ENCODE assay signal across 7 mouse cellular contexts in the genomic region with DNA sequence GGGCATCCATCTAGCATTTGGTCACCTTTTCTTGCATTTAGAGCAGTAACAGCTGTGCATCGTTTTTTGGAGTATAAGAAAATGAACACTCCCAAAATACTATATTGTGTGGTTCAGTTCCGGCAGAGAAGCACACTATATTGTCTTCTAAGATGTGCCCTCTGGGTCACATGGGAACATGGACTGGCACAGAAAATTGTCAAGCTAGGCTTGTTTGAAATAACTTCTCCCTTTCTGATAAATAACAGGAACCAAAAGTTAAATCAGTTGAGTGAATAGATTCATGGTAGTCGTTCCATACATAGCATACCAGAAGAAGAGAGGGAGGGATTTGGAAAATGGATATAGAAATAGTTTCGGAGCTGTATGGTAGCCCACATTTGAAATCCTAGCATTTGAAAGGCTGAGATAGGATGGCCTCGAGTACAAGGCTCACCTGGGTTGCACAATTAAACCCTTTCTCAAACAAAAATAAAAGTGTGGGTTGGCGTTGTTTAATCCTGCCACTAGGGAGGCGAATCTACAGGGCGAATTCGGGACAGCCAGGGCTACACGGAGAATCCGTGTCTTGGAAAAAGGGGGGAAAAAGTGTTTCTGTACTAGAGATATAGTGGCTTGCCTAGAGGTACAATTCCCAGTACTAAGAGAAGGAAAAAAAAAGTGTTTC. TPM values are rescaled to one million over a fixed set of nuclear protein-coding genes. Genes with fewer than 3 reads are reported as not detected.
DNase-seq lines count a peak whose midpoint lies in the region; ATAC-seq and TF ChIP-seq lines count a peak whose summit lies in the region.

No protein-coding gene starts in this region.

- WGBS in spleen, adult 2 months: 16% methylated on average over 11 of the region's 11 CpGs
- 15% methylated on average over 11 of the region's 11 CpGs for WGBS in liver, embryonic 11.5 days
- WGBS in stomach, embryonic 16.5 days: 12% methylated on average over 11 of the region's 11 CpGs

- no peak for TF ChIP-seq CTCF in spleen, adult 2 months (IDR thresholded peaks at IDR 0.05; ENCODE audit: extremely low read depth, insufficient read depth, insufficient read length, insufficient replicate concordance)

- peaks cover 1% of the 10 kb centered on the region; the same call in 1 of the 2 replicates for H3K36me3 ChIP-seq in spleen, adult 2 months (ENCODE audit: control insufficient read depth, insufficient read depth, low read length)
- peaks cover 11% of the 10 kb centered on the region for H3K36me3 ChIP-seq in liver, embryonic 11.5 days (ENCODE audit: control insufficient read depth, insufficient read depth, low read length)
- peaks cover 6% of the 10 kb centered on the region; the same call in 1 of the 2 replicates for H3K36me3 ChIP-seq in stomach, embryonic 16.5 days (ENCODE audit: control insufficient read depth, insufficient read depth, low read length)

- H3K27me3 ChIP-seq in spleen, adult 2 months (ENCODE audit: control insufficient read depth, insufficient read depth, low read length): no peaks in the 10 kb centered on the region
- no peaks in the 10 kb centered on the region for H3K27me3 ChIP-seq in liver, embryonic 11.5 days (replicated peaks; ENCODE audit: control insufficient read depth, insufficient read depth, low read length)
- H3K27me3 ChIP-seq in stomach, embryonic 16.5 days (ENCODE audit: control insufficient read depth, insufficient read depth, low read length): no peaks in the 10 kb centered on the region

- H3K9ac ChIP-seq in liver, embryonic 11.5 days (ENCODE audit: low read depth, low read length): peak overlapping the region; percentile 49
- peak overlapping the region; percentile 67; the same call in 1 of the 2 replicates for H3K9ac ChIP-seq in stomach, embryonic 16.5 days (ENCODE audit: low read length)

- peak overlapping the region; percentile 39 for H3K27ac ChIP-seq in spleen, adult 2 months (ENCODE audit: insufficient read depth, low read length)
- peak overlapping the region; percentile 90 for H3K27ac ChIP-seq in liver, embryonic 11.5 days (ENCODE audit: low read depth, low read length)
- peak overlapping the region; percentile 95 for H3K27ac ChIP-seq in stomach, embryonic 16.5 days (ENCODE audit: low read length)

- peaks cover 2% of the 10 kb centered on the region; the same call in 1 of the 2 replicates for H3K4me1 ChIP-seq in spleen, adult 2 months (ENCODE audit: control insufficient read depth, insufficient read depth, insufficient read length)
- H3K4me1 ChIP-seq in liver, embryonic 11.5 days (replicated peaks; ENCODE audit: control insufficient read depth, insufficient read depth, low read length): peaks cover 38% of the 10 kb centered on the region
- peaks cover 43% of the 10 kb centered on the region for H3K4me1 ChIP-seq in stomach, embryonic 16.5 days (ENCODE audit: control insufficient read depth, insufficient read depth, low read length)

- TF ChIP-seq POLR2A in spleen, adult 2 months (IDR thresholded peaks at IDR 0.05; ENCODE audit: low read depth, low read length): no peak

- H3K9me3 ChIP-seq in liver, embryonic 11.5 days (ENCODE audit: control insufficient read depth, low read length): no peaks in the 10 kb centered on the region
- H3K9me3 ChIP-seq in stomach, embryonic 16.5 days (replicated peaks; ENCODE audit: control insufficient read depth, low read length): no peaks in the 10 kb centered on the region

- peak overlapping the region; percentile 78 for H3K4me3 ChIP-seq in spleen, adult 2 months (ENCODE audit: extremely low read depth, insufficient read depth, insufficient read length)
- peak overlapping the region; percentile 97 for H3K4me3 ChIP-seq in liver, embryonic 11.5 days (ENCODE audit: low read depth, low read length)
- H3K4me3 ChIP-seq in stomach, embryonic 16.5 days (replicated peaks; ENCODE audit: low read length): peak overlapping the region; percentile 82

- no peak for DNase-seq in spleen, adult 2 months (ENCODE audit: low read depth in 1 of 2, low spot score in 2 of 2)
- DNase-seq in spleen, postnatal 4 days (ENCODE audit: low spot score in 2 of 2): no peak
- DNase-seq in fat pad, adult 2 months (ENCODE audit: extremely low read depth, low read depth, low spot score): peak; percentile 45
- no peak for DNase-seq in liver, embryonic 11.5 days (ENCODE audit: low spot score)
- no peak for DNase-seq in urinary bladder, postnatal 36 days (ENCODE audit: low spot score in 2 of 2)
- no peak for DNase-seq in layer of hippocampus, adult 9-11 months

- peak overlapping the region; percentile 87 for H3K4me2 ChIP-seq in liver, embryonic 11.5 days
- H3K4me2 ChIP-seq in stomach, embryonic 16.5 days (ENCODE audit: low read depth, low read length): peak overlapping the region; percentile 81

- ATAC-seq in liver, embryonic 11.5 days (replicated peaks; ENCODE audit: low FRiP score): peak; percentile 18
- ATAC-seq in stomach, embryonic 16.5 days (ENCODE audit: insufficient read depth, low FRiP score): peak; percentile 28

RNA-seq across cellular contexts. Expression of gene Adipor1, which starts 0.5 kb away (rescaled TPM):
- polyA plus RNA-seq in spleen, adult 2 months (2012; rRNA removed): 106 and 122 TPM in 2 replicates
- polyA plus RNA-seq in liver, embryonic 11.5 days (2014; fragmentation: Nextera tagmentation; extraction: Ambion mirVana): 91.7 and 99.2 TPM in 2 replicates
- 88.7 and 97.7 TPM in 2 replicates for polyA plus RNA-seq in stomach, embryonic 16.5 days (2015; fragmentation: Nextera tagmentation; extraction: Ambion mirVana)

RNA-seq across cellular contexts. Expression of gene Cyb5r1, which starts 9.3 kb away (rescaled TPM):
- 46.0 and 46.4 TPM in 2 replicates for polyA plus RNA-seq in spleen, adult 2 months (2012; rRNA removed)
- 34.3 and 36.9 TPM in 2 replicates for polyA plus RNA-seq in liver, embryonic 11.5 days (2014; fragmentation: Nextera tagmentation; extraction: Ambion mirVana)
- polyA plus RNA-seq in stomach, embryonic 16.5 days (2015; fragmentation: Nextera tagmentation; extraction: Ambion mirVana): 39.7 and 41.5 TPM in 2 replicates

RNA-seq across cellular contexts. Expression of gene 4933406M09Rik, which starts 28.9 kb away (rescaled TPM):
- not detected in 2 replicates for polyA plus RNA-seq in spleen, adult 2 months (2012; rRNA removed)
- polyA plus RNA-seq in liver, embryonic 11.5 days (2014; fragmentation: Nextera tagmentation; extraction: Ambion mirVana): not detected in 2 replicates
- not detected in 2 replicates for polyA plus RNA-seq in stomach, embryonic 16.5 days (2015; fragmentation: Nextera tagmentation; extraction: Ambion mirVana)

RNA-seq across cellular contexts. Expression of gene Klhl12, which starts 40.7 kb away (rescaled TPM):
- polyA plus RNA-seq in spleen, adult 2 months (2012; rRNA removed): 4.8 and 5.9 TPM in 2 replicates
- polyA plus RNA-seq in liver, embryonic 11.5 days (2014; fragmentation: Nextera tagmentation; extraction: Ambion mirVana): 44.5 and 46.0 TPM in 2 replicates
- polyA plus RNA-seq in stomach, embryonic 16.5 days (2015; fragmentation: Nextera tagmentation; extraction: Ambion mirVana): 23.1 and 23.7 TPM in 2 replicates

RNA-seq across cellular contexts. Expression of gene Tmem183a, which starts 52.9 kb away (rescaled TPM):
- polyA plus RNA-seq in spleen, adult 2 months (2012; rRNA removed): 39.2 and 42.2 TPM in 2 replicates
- 95.6 and 101 TPM in 2 replicates for polyA plus RNA-seq in liver, embryonic 11.5 days (2014; fragmentation: Nextera tagmentation; extraction: Ambion mirVana)
- 93.7 and 104 TPM in 2 replicates for polyA plus RNA-seq in stomach, embryonic 16.5 days (2015; fragmentation: Nextera tagmentation; extraction: Ambion mirVana)

Comparison
In these comparisons a context has a peak if more than half of its experiments do, and no peak if none do; other contexts are left out.
1. H3K27ac ChIP-seq: peak in every context shown above with its lines; median percentile 95 in stomach, embryonic 16.5 days; 90 in liver, embryonic 11.5 days; 39 in spleen, adult 2 months.